Mouse (Mus musculus) megakaryocyte, embryonic 14.5 days (primary cell): ENCODE results near the gene Mfsd4b2.

Experiments
- FLI1 ChIP-seq: IDR thresholded peaks from 2 replicates; pipeline ENCODE4 v1.6.1; 2012; ENCODE audit warnings: low read length, inconsistent platforms, mixed read lengths
- GATA1 ChIP-seq: IDR thresholded peaks from 3 replicates; pipeline ENCODE4 v1.6.1; 2012; ENCODE audit warnings: mixed read lengths, low read length, inconsistent platforms, borderline replicate concordance

DNA sequence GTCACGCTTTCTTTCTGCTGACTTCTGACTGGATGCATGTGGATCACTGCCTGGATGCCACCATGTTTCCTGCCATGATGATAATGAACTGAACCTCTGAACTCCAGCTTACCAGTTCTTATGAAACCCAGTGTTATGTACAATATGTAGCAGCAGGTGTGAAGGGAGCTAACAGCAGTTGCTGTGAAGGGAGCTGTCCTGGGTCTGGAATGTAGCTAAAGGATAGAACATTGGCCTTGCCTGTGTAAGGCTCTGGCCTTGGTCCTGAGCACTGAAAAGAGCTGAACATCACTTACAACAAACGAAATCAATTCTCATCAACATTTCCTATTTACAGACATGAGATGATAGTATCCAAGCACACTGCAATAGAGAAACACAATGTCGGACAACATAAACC is 40.8 kb upstream of the Mfsd4b2 start:
- TF ChIP-seq FLI1 (no peak), GATA1 (no peak)
